In genomic region chr11:87245171-87245840, GRCm38 (mm10) we compare ENCODE assay signal across 28 mouse cellular contexts.
DNase-seq lines count a peak whose midpoint lies in the region; ATAC-seq lines count a peak whose summit lies in the region.
"Had no signal": no experiment of that assay in that cellular context is flagged by ENCODE, and none has a peak within 500 bp of the region (broad histone marks: within the 10 kb centered on the region; RNA-seq: fewer than 3 reads in every experiment).

No protein-coding gene starts in this region.

- no peaks in the 10 kb centered on the region for H3K36me3 ChIP-seq in heart, embryonic 16.5 days (ENCODE audit: control insufficient read depth, insufficient read depth)
- no peaks in the 10 kb centered on the region for H3K36me3 ChIP-seq in heart, embryonic 12.5 days
- H3K36me3 ChIP-seq: heart, embryonic 10.5 days; kidney, embryonic 15.5 days; limb, embryonic 10.5 days; limb, embryonic 15.5 days had no signal

- 65% methylated on average over 9 of the region's 9 CpGs for WGBS in heart, embryonic 16.5 days
- WGBS in heart, embryonic 12.5 days: 71% methylated on average over 9 of the region's 9 CpGs

- no peak for ATAC-seq in heart, embryonic 16.5 days (replicated peaks; ENCODE audit: extremely low read depth, insufficient read depth, low FRiP score)
- no peak for ATAC-seq in heart, embryonic 12.5 days (ENCODE audit: insufficient number of reproducible peaks, low FRiP score)
- ATAC-seq: forebrain, embryonic 16.5 days; hindbrain, embryonic 16.5 days; lung, postnatal 0 days; midbrain, embryonic 16.5 days; Patski had no signal

- no peak overlapping the region for H3K4me3 ChIP-seq in heart, embryonic 16.5 days (ENCODE audit: low read length)
- no peak overlapping the region for H3K4me3 ChIP-seq in heart, embryonic 12.5 days
- H3K4me3 ChIP-seq: erythroblast, embryonic 14.5 days; heart, embryonic 10.5 days; kidney, embryonic 15.5 days; limb, embryonic 10.5 days; limb, embryonic 15.5 days; liver, embryonic 13.5 days; neural tube, embryonic 12.5 days had no signal

- H3K27me3 ChIP-seq in heart, embryonic 16.5 days (ENCODE audit: control insufficient read depth, insufficient read depth, low read length): no peaks in the 10 kb centered on the region
- H3K27me3 ChIP-seq in heart, embryonic 12.5 days (replicated peaks): no peaks in the 10 kb centered on the region
- H3K27me3 ChIP-seq: kidney, embryonic 15.5 days; liver, embryonic 13.5 days; neural tube, embryonic 12.5 days; Patski had no signal

- peak; percentile 79 for DNase-seq in 416B (ENCODE audit: low read depth)
- peak; percentile 25 for DNase-seq in naive thymus-derived CD4-positive, alpha-beta T cell, adult 2 months (ENCODE audit: low read depth)
- peak; percentile 55 for DNase-seq in thymus, postnatal 25 days
- DNase-seq in lung, postnatal 36 days: no peak
- DNase-seq in spleen, adult 12 weeks (ENCODE audit: low spot score): no peak
- DNase-seq: adrenal gland, postnatal 10 days; cerebellum, adult 11 months; cerebellum, adult 9-10 months; gastrocnemius, postnatal 10 days; heart, postnatal 10 days; kidney, adult 18-20 months; kidney, postnatal 25 days; liver, embryonic 13.5 days; lung, adult 18-20 months had no signal

- H3K4me1 ChIP-seq in heart, embryonic 16.5 days (ENCODE audit: control insufficient read depth, insufficient read depth, low read length): peaks cover 35% of the 10 kb centered on the region
- H3K4me1 ChIP-seq in heart, embryonic 12.5 days (replicated peaks): peaks cover 50% of the 10 kb centered on the region
- H3K4me1 ChIP-seq: liver, embryonic 13.5 days had no signal

- H3K9me3 ChIP-seq in heart, embryonic 16.5 days (replicated peaks; ENCODE audit: control insufficient read depth, low read length): no peaks in the 10 kb centered on the region
- no peaks in the 10 kb centered on the region for H3K9me3 ChIP-seq in heart, embryonic 12.5 days (replicated peaks)
- H3K9me3 ChIP-seq: heart, embryonic 10.5 days; kidney, embryonic 15.5 days; limb, embryonic 10.5 days; limb, embryonic 15.5 days; liver, embryonic 13.5 days; neural tube, embryonic 12.5 days had no signal

- H3K9ac ChIP-seq in heart, embryonic 16.5 days (ENCODE audit: low read length): no peak overlapping the region
- no peak overlapping the region for H3K9ac ChIP-seq in heart, embryonic 12.5 days
- H3K9ac ChIP-seq: kidney, embryonic 15.5 days; limb, embryonic 15.5 days; liver, embryonic 13.5 days; neural tube, embryonic 12.5 days had no signal

- H3K4me2 ChIP-seq in heart, embryonic 16.5 days (ENCODE audit: low read depth, low read length): no peak overlapping the region
- H3K4me2 ChIP-seq in heart, embryonic 12.5 days: no peak overlapping the region
- H3K4me2 ChIP-seq: kidney, embryonic 15.5 days; limb, embryonic 15.5 days; liver, embryonic 13.5 days; midbrain, embryonic 11.5 days; neural tube, embryonic 12.5 days had no signal

- H3K27ac ChIP-seq in heart, embryonic 16.5 days (ENCODE audit: low read length): 0 out of 2 replicates have a peak overlapping the region, but pooled peaks have one; percentile 41
- H3K27ac ChIP-seq in heart, embryonic 12.5 days (ENCODE audit: poor library complexity, severe bottlenecking): no peak overlapping the region
- H3K27ac ChIP-seq: kidney, embryonic 15.5 days; limb, embryonic 10.5 days; limb, embryonic 15.5 days; liver, embryonic 13.5 days; neural tube, embryonic 12.5 days had no signal

Comparison
In these comparisons a context has a peak if more than half of its experiments do, and no peak if none do; other contexts are left out.
1. DNase-seq: peak in 416B (single experiment), naive thymus-derived CD4-positive, alpha-beta T cell, adult 2 months (single experiment) and thymus, postnatal 25 days (single experiment); none in lung, postnatal 36 days (single experiment) and spleen, adult 12 weeks (single experiment).